ENCODE assay signal across 2 mouse cellular contexts in the genomic region with DNA sequence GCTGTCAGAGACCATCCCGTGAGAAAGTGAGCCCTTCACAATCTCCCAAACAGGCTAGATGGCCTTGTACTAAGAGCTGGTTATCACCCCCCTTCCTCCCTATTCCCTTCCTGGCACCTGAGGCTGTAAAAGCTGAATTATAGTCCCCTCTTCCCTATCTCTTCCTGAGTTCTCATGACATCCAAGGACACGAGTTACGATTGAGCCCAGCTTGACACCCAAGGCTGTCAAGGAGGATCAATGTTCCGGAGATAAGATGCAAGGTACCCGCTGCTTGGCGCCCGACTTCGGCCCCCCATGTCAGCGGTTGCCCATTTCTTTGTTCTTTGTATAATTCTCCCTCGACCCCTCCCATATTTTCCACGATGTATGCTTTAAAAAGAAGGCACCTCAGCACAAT. TPM values are rescaled to one million over a fixed set of nuclear protein-coding genes. Genes with fewer than 3 reads are reported as not detected.
"Had no signal": no experiment of that assay in that cellular context is flagged by ENCODE, and none has a peak within 500 bp of the region (broad histone marks: within the 10 kb centered on the region; RNA-seq: fewer than 3 reads in every experiment).

No protein-coding gene starts in this region.

RNA-seq across cellular contexts. Expression of a gene that starts 36.6 kb away (rescaled TPM):
- polyA plus RNA-seq: myocyte; neural tube, embryonic 11.5 days had no signal
